Mouse (Mus musculus): Measurements from ENCODE around the gene Wdfy4. TPM values are rescaled to one million over a fixed set of nuclear protein-coding genes. Genes with fewer than 3 reads are reported as not detected.

Wdfy4 gene
- total and polyA plus RNA-seq, 3 experiments, result under 0.01 TPM; not detected in 2

GRCm38 (mm10) chr14:33194241-33194640 is 8.9 kb upstream of the Wdfy4 start:
- DNase-seq (ENCODE audit: low spot score) (no peak), ATAC-seq (ENCODE audit: extremely low read depth, insufficient number of reproducible peaks, low FRiP score, poor library complexity, severe bottlenecking) (no peak)
- no peaks in the 10 kb centered on the region for H3K4me1 ChIP-seq (ENCODE audit: insufficient read depth, low read depth, low read length)
- H3K27me3 ChIP-seq (ENCODE audit: insufficient read depth, low read length), result no peaks in the 10 kb centered on the region
- H3K36me3 ChIP-seq (replicated peaks), result no peaks in the 10 kb centered on the region
- no peak for TF ChIP-seq TAL1 (conservative IDR thresholded peaks at IDR 0.05; ENCODE audit: low read depth, low read length)
- no peak for TF ChIP-seq GATA1 (IDR thresholded peaks at IDR 0.05; ENCODE audit: borderline replicate concordance, low read length)
- no peak for TF ChIP-seq GATA2 (IDR thresholded peaks at IDR 0.05; ENCODE audit: borderline replicate concordance, low read depth, low read length)
- no peak for TF ChIP-seq POLR2AphosphoS5 (IDR thresholded peaks at IDR 0.05; ENCODE audit: insufficient replicate concordance, low read depth, low read length)
- no peak for TF ChIP-seq CTCF (IDR thresholded peaks at IDR 0.05; ENCODE audit: low read depth, low read length)
- no peak overlapping the region for H3K4me3 ChIP-seq (ENCODE audit: low read depth, low read length)
- peaks cover 20% of the 10 kb centered on the region for H3K9me3 ChIP-seq (replicated peaks)

- DNase-seq (ENCODE audit: low spot score) (no peak), ATAC-seq (ENCODE audit: extremely low read depth, insufficient number of reproducible peaks, low FRiP score, poor library complexity, severe bottlenecking) (no peak)
- no peaks in the 10 kb centered on the region for H3K4me1 ChIP-seq (ENCODE audit: insufficient read depth, low read depth, low read length)
Observed at GRCm38 (mm10) chr14:33193762-33194161, 8.5 kb upstream of the Wdfy4 start.

GRCm38 (mm10) chr14:33190646-33191045 is 5.3 kb upstream of the Wdfy4 start:
- Histone ChIP-seq H3K4me1 (ENCODE audit: insufficient read depth, low read depth, low read length) (no peaks in the 10 kb centered on the region), H3K4me3 (ENCODE audit: low read depth, low read length) (no peak overlapping the region), H3K27me3 (ENCODE audit: insufficient read depth, low read length) (no peaks in the 10 kb centered on the region), H3K9me3 (replicated peaks) (peaks cover 25% of the 10 kb centered on the region), H3K36me3 (replicated peaks) (no peaks in the 10 kb centered on the region)
- TF ChIP-seq GATA1 (IDR thresholded peaks at IDR 0.05; ENCODE audit: borderline replicate concordance, low read length) (no peak), CTCF (IDR thresholded peaks at IDR 0.05; ENCODE audit: low read depth, low read length) (no peak), GATA2 (IDR thresholded peaks at IDR 0.05; ENCODE audit: borderline replicate concordance, low read depth, low read length) (no peak)
- ATAC-seq (ENCODE audit: extremely low read depth, insufficient number of reproducible peaks, low FRiP score, poor library complexity, severe bottlenecking) (no peak), DNase-seq (ENCODE audit: low spot score) (no peak)

More at GRCm38 (mm10) chr14:33193762-33194161, 8.5 kb upstream of the Wdfy4 start:
- H3K9me3 ChIP-seq (replicated peaks), result peaks cover 20% of the 10 kb centered on the region
- TF ChIP-seq GATA1 (IDR thresholded peaks at IDR 0.05; ENCODE audit: borderline replicate concordance, low read length), result no peak
- TF ChIP-seq POLR2AphosphoS5 (IDR thresholded peaks at IDR 0.05; ENCODE audit: insufficient replicate concordance, low read depth, low read length), result no peak
- TF ChIP-seq TAL1 (conservative IDR thresholded peaks at IDR 0.05; ENCODE audit: low read depth, low read length), result no peak
- no peak for TF ChIP-seq GATA2 (IDR thresholded peaks at IDR 0.05; ENCODE audit: borderline replicate concordance, low read depth, low read length)
- no peak for TF ChIP-seq CTCF (IDR thresholded peaks at IDR 0.05; ENCODE audit: low read depth, low read length)
- H3K36me3 ChIP-seq (replicated peaks), result no peaks in the 10 kb centered on the region
- H3K4me3 ChIP-seq (ENCODE audit: low read depth, low read length), result no peak overlapping the region
- no peaks in the 10 kb centered on the region for H3K27me3 ChIP-seq (ENCODE audit: insufficient read depth, low read length)

- H3K4me1 ChIP-seq (ENCODE audit: insufficient read depth, low read depth, low read length), result no peaks in the 10 kb centered on the region
- H3K27me3 ChIP-seq (ENCODE audit: insufficient read depth, low read length), result no peaks in the 10 kb centered on the region
- peaks cover 29% of the 10 kb centered on the region for H3K9me3 ChIP-seq (replicated peaks)
- TF ChIP-seq GATA1 (IDR thresholded peaks at IDR 0.05; ENCODE audit: borderline replicate concordance, low read length) (no peak), POLR2AphosphoS5 (IDR thresholded peaks at IDR 0.05; ENCODE audit: insufficient replicate concordance, low read depth, low read length) (no peak), GATA2 (IDR thresholded peaks at IDR 0.05; ENCODE audit: borderline replicate concordance, low read depth, low read length) (no peak), TAL1 (conservative IDR thresholded peaks at IDR 0.05; ENCODE audit: low read depth, low read length) (no peak), CTCF (IDR thresholded peaks at IDR 0.05; ENCODE audit: low read depth, low read length) (no peak)
- DNase-seq (ENCODE audit: low spot score) (no peak), ATAC-seq (ENCODE audit: extremely low read depth, insufficient number of reproducible peaks, low FRiP score, poor library complexity, severe bottlenecking) (no peak)
- no peak overlapping the region for H3K4me3 ChIP-seq (ENCODE audit: low read depth, low read length)
- no peaks in the 10 kb centered on the region for H3K36me3 ChIP-seq (replicated peaks)
Observed at GRCm38 (mm10) chr14:33189849-33190423, 4.6 kb upstream of the Wdfy4 start.

- DNase-seq (ENCODE audit: low spot score) (no peak), ATAC-seq (ENCODE audit: extremely low read depth, insufficient number of reproducible peaks, low FRiP score, poor library complexity, severe bottlenecking) (no peak)
- no peaks in the 10 kb centered on the region for H3K36me3 ChIP-seq (replicated peaks)
- H3K27me3 ChIP-seq (ENCODE audit: insufficient read depth, low read length), result no peaks in the 10 kb centered on the region
- no peaks in the 10 kb centered on the region for H3K4me1 ChIP-seq (ENCODE audit: insufficient read depth, low read depth, low read length)
- no peak for TF ChIP-seq TAL1 (conservative IDR thresholded peaks at IDR 0.05; ENCODE audit: low read depth, low read length)
- peaks cover 33% of the 10 kb centered on the region for H3K9me3 ChIP-seq (replicated peaks)
- no peak overlapping the region for H3K4me3 ChIP-seq (ENCODE audit: low read depth, low read length)
Observed at GRCm38 (mm10) chr14:33189230-33189629, 3.9 kb upstream of the Wdfy4 start.

GRCm38 (mm10) chr14:33187201-33187600 is 1.9 kb upstream of the Wdfy4 start:
- H3K4me3 ChIP-seq (ENCODE audit: low read depth, low read length), result no peak overlapping the region
- H3K9me3 ChIP-seq (replicated peaks), result peaks cover 30% of the 10 kb centered on the region

GRCm38 (mm10) chr14:33180102-33180501 is 5.2 kb downstream of the Wdfy4 start:
- no peak for DNase-seq (ENCODE audit: low spot score)
- Histone ChIP-seq H3K36me3 (replicated peaks) (no peaks in the 10 kb centered on the region), H3K27me3 (ENCODE audit: insufficient read depth, low read length) (no peaks in the 10 kb centered on the region), H3K4me3 (ENCODE audit: low read depth, low read length) (no peak overlapping the region), H3K9me3 (replicated peaks) (peaks cover 27% of the 10 kb centered on the region), H3K4me1 (ENCODE audit: insufficient read depth, low read depth, low read length) (no peaks in the 10 kb centered on the region)
- no peak for ATAC-seq (ENCODE audit: extremely low read depth, insufficient number of reproducible peaks, low FRiP score, poor library complexity, severe bottlenecking)
- no peak for TF ChIP-seq POLR2AphosphoS5 (IDR thresholded peaks at IDR 0.05; ENCODE audit: insufficient replicate concordance, low read depth, low read length)
- no peak for TF ChIP-seq GATA2 (IDR thresholded peaks at IDR 0.05; ENCODE audit: borderline replicate concordance, low read depth, low read length)
- TF ChIP-seq TAL1 (conservative IDR thresholded peaks at IDR 0.05; ENCODE audit: low read depth, low read length), result no peak
- TF ChIP-seq GATA1 (IDR thresholded peaks at IDR 0.05; ENCODE audit: borderline replicate concordance, low read length), result no peak
- TF ChIP-seq CTCF (IDR thresholded peaks at IDR 0.05; ENCODE audit: low read depth, low read length), result no peak

More at GRCm38 (mm10) chr14:33187201-33187600, 1.9 kb upstream of the Wdfy4 start:
- no peaks in the 10 kb centered on the region for H3K27me3 ChIP-seq (ENCODE audit: insufficient read depth, low read length)
- no peaks in the 10 kb centered on the region for H3K4me1 ChIP-seq (ENCODE audit: insufficient read depth, low read depth, low read length)
- ATAC-seq (ENCODE audit: extremely low read depth, insufficient number of reproducible peaks, low FRiP score, poor library complexity, severe bottlenecking) (no peak), DNase-seq (ENCODE audit: low spot score) (no peak)
- TF ChIP-seq TAL1 (conservative IDR thresholded peaks at IDR 0.05; ENCODE audit: low read depth, low read length) (no peak), POLR2AphosphoS5 (IDR thresholded peaks at IDR 0.05; ENCODE audit: insufficient replicate concordance, low read depth, low read length) (no peak)
- H3K36me3 ChIP-seq (replicated peaks), result no peaks in the 10 kb centered on the region

All from G1E (cell line).